Mouse (Mus musculus) cerebral cortex, adult 2 months (tissue): Measurements from ENCODE around the gene Plekhm3.

Experiments
- WGBS: fragments of 180-500 bp; shearing (Covaris S2); methylation state at CpG from one replicate; pipeline ENCODE4 v1.1.7; 2018; 5-methylcytosine and 5-hydroxymethylcytosine counted together

Plekhm3 gene

GRCm38 (mm10) chr1:64927437-64928274, 29.0 kb downstream of the Plekhm3 start:
- 73% methylated on average over 15 of the region's 15 CpGs for WGBS

- WGBS = 90% methylated on average over 3 of the region's 3 CpGs
These were observed 31.0 kb downstream of the Plekhm3 start for GRCm38 (mm10) chr1:64925594-64925993.

GRCm38 (mm10) chr1:64924283-64924682, 32.3 kb downstream of the Plekhm3 start:
- WGBS = 71% methylated on average over 12 of the region's 12 CpGs

- 18% methylated on average over 14 of the region's 14 CpGs for WGBS
These were observed 37.7 kb downstream of the Plekhm3 start for GRCm38 (mm10) chr1:64918810-64919528.

- 82% methylated on average over 7 of the region's 7 CpGs for WGBS
These were observed 38.7 kb downstream of the Plekhm3 start for GRCm38 (mm10) chr1:64917966-64918365.

GRCm38 (mm10) chr1:64916884-64917507, 39.6 kb downstream of the Plekhm3 start:
- 55% methylated on average over 5 of the region's 5 CpGs for WGBS

GRCm38 (mm10) chr1:64914356-64914755, 42.3 kb downstream of the Plekhm3 start:
- WGBS = 98% methylated on average over 3 of the region's 3 CpGs

GRCm38 (mm10) chr1:64907740-64908139, 48.9 kb downstream of the Plekhm3 start:
- WGBS = 88% methylated on average over 2 of the region's 2 CpGs

- WGBS = 87% methylated on average over 1 of the region's 1 CpGs
These were observed 50.4 kb downstream of the Plekhm3 start for GRCm38 (mm10) chr1:64906226-64906625.

GRCm38 (mm10) chr1:64903415-64903814, 53.2 kb downstream of the Plekhm3 start:
- WGBS = 54% methylated on average over 4 of the region's 4 CpGs

- WGBS = 68% methylated on average over 2 of the region's 2 CpGs
These were observed 53.8 kb downstream of the Plekhm3 start for GRCm38 (mm10) chr1:64902804-64903203.

- 76% methylated on average over 3 of the region's 3 CpGs for WGBS
These were observed 56.9 kb downstream of the Plekhm3 start for GRCm38 (mm10) chr1:64899763-64900162.

- 80% methylated on average over 2 of the region's 2 CpGs for WGBS
These were observed 59.1 kb downstream of the Plekhm3 start for GRCm38 (mm10) chr1:64897485-64897884.

GRCm38 (mm10) chr1:64893806-64894205, 62.8 kb downstream of the Plekhm3 start:
- 88% methylated on average over 7 of the region's 7 CpGs for WGBS

GRCm38 (mm10) chr1:64891332-64891731, 65.3 kb downstream of the Plekhm3 start:
- 95% methylated on average over 4 of the region's 4 CpGs for WGBS

- WGBS = 89% methylated on average over 2 of the region's 2 CpGs
These were observed 69.0 kb downstream of the Plekhm3 start for GRCm38 (mm10) chr1:64887502-64888203.

GRCm38 (mm10) chr1:64886718-64887117, 69.9 kb downstream of the Plekhm3 start:
- WGBS = 80% methylated on average over 6 of the region's 6 CpGs

- WGBS = 45% methylated on average over 3 of the region's 3 CpGs
These were observed 71.3 kb downstream of the Plekhm3 start for GRCm38 (mm10) chr1:64885328-64885727.

GRCm38 (mm10) chr1:64884007-64884406, 72.6 kb downstream of the Plekhm3 start:
- 64% methylated on average over 6 of the region's 6 CpGs for WGBS

- 86% methylated on average over 3 of the region's 3 CpGs for WGBS
These were observed 76.0 kb downstream of the Plekhm3 start for GRCm38 (mm10) chr1:64880613-64881012.

- WGBS = 76% methylated on average over 12 of the region's 12 CpGs
These were observed 77.8 kb downstream of the Plekhm3 start for GRCm38 (mm10) chr1:64878795-64879240.

- 77% methylated on average over 3 of the region's 3 CpGs for WGBS
These were observed 80.3 kb downstream of the Plekhm3 start for GRCm38 (mm10) chr1:64876276-64876675.
